Mouse (Mus musculus) limb, embryonic 13.5 days (tissue): ENCODE data around the gene Lrrn3. TPM values are rescaled to one million over a fixed set of nuclear protein-coding genes. Genes with fewer than 3 reads are reported as not detected.
A peak's percentile ranks its signal among the peaks of the same experiment; 100 is the strongest.

Experiments used
- ATAC-seq: fragments of 200-750 bp; cut with Nextera tagmentation; 2 replicates; pipeline ENCODE4 v1.8.0; 2017; ENCODE audit warnings: low read depth, moderate number of reproducible peaks, moderate TSS enrichment; ENCODE audit not compliant: low FRiP score
- H3K27ac ChIP-seq: fragments of 300-500 bp; sonication (generic); 2 replicates; pipeline ENCODE4 v1.5.1; 2015; ENCODE audit warnings: inconsistent platforms, mild to moderate bottlenecking, moderate library complexity
- H3K27me3 ChIP-seq: fragments of 300-500 bp; sonication (generic); 2 replicates; pipeline ENCODE4 v1.6.1; 2015; ENCODE audit warnings: mild to moderate bottlenecking, inconsistent platforms
- H3K36me3 ChIP-seq: fragments of 300-500 bp; sonication (generic); 2 replicates; pipeline ENCODE4 v1.6.1; 2015; ENCODE audit warnings: inconsistent platforms, mild to moderate bottlenecking, moderate library complexity
- H3K4me1 ChIP-seq: fragments of 300-500 bp; sonication (generic); 2 replicates; pipeline ENCODE4 v1.6.1; 2015; ENCODE audit warnings: inconsistent platforms
- H3K4me2 ChIP-seq: fragments of 300-500 bp; sonication (generic); replicated peaks from 2 replicates; pipeline ENCODE4 v1.6.1; 2015; ENCODE audit warnings: inconsistent platforms, mild to moderate bottlenecking, moderate library complexity
- H3K4me3 ChIP-seq: fragments of 300-500 bp; sonication (generic); 2 replicates; pipeline ENCODE4 v1.5.1; 2015; ENCODE audit warnings: moderate library complexity, mild to moderate bottlenecking, inconsistent platforms
- H3K9ac ChIP-seq: fragments of 300-500 bp; sonication (generic); 2 replicates; pipeline ENCODE4 v1.6.1; 2015; ENCODE audit warnings: mild to moderate bottlenecking, inconsistent platforms
- H3K9me3 ChIP-seq: fragments of 300-500 bp; sonication (generic); 2 replicates; pipeline ENCODE4 v1.6.1; 2016; ENCODE audit warnings: inconsistent platforms
- WGBS: fragments of 180-500 bp; shearing (Covaris S2); methylation state at CpG from one replicate; pipeline ENCODE4 v1.1.7; 2015; 5-methylcytosine and 5-hydroxymethylcytosine counted together
- polyA plus RNA-seq: library from polyadenylated mRNA; unstranded; fragments of >200 nt; fragmentation: Nextera tagmentation; extraction: Ambion mirVana; gene quantifications from 2 replicates; pipeline ENCODE4 v1.2.1, GENCODE M21; 2015

Lrrn3 gene
- polyA plus RNA-seq, 1 experiment from 2014 or later, result 9.9 TPM

DNA sequence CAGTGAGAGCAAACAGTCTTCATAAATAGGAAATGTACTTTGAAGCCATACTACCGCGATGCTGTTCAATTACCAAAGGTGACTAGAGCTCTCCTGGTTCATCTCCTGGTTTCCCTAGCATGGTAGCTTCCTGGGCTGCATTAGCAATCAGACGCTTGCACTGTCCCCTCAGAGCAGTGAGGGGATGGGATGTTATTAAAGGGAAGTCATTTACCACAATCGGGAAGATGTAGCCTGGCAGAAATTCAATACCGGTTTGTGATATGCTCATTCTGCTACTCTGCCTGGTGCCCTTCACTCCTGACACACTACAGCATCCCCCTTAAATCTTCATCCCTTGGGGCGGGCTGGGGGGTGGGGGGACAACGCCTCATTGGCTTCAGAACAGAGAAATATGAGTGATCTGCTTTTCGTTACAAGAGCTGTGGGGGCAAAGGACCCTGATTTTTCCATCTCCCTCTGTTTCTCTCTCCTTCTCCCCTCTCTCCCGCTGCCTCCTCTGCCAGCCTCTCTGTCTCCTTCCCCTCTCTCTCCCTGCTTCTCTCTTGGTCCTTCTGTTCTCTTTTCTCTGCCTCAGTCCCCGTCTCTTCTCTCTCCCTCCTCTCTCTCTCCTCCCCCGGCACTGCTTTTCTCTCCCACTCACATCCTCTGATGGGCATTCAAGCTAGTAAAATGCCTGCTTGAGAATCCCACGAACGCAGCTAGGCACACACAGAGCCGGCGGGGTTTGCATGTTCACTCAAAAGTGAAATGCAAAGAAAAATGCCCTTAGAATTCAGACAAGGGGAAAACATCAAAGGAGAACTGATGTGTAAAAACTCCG, 1.3 kb downstream of the Lrrn3 start:
- WGBS, result 24% methylated on average over 16 of the region's 16 CpGs
- H3K36me3 ChIP-seq, result no peaks in the 10 kb centered on the region
- H3K4me3 ChIP-seq, result peak overlapping the region; percentile 47
- H3K27ac ChIP-seq, result no peak overlapping the region
- no peaks in the 10 kb centered on the region for H3K9me3 ChIP-seq
- H3K4me2 ChIP-seq, result peak overlapping the region; percentile 70
- ATAC-seq, result no peak
- H3K4me1 ChIP-seq, result peaks cover 28% of the 10 kb centered on the region; the same call in 1 of the 2 replicates
- H3K9ac ChIP-seq, result peak overlapping the region; percentile 60
- H3K27me3 ChIP-seq, result no peaks in the 10 kb centered on the region

DNA sequence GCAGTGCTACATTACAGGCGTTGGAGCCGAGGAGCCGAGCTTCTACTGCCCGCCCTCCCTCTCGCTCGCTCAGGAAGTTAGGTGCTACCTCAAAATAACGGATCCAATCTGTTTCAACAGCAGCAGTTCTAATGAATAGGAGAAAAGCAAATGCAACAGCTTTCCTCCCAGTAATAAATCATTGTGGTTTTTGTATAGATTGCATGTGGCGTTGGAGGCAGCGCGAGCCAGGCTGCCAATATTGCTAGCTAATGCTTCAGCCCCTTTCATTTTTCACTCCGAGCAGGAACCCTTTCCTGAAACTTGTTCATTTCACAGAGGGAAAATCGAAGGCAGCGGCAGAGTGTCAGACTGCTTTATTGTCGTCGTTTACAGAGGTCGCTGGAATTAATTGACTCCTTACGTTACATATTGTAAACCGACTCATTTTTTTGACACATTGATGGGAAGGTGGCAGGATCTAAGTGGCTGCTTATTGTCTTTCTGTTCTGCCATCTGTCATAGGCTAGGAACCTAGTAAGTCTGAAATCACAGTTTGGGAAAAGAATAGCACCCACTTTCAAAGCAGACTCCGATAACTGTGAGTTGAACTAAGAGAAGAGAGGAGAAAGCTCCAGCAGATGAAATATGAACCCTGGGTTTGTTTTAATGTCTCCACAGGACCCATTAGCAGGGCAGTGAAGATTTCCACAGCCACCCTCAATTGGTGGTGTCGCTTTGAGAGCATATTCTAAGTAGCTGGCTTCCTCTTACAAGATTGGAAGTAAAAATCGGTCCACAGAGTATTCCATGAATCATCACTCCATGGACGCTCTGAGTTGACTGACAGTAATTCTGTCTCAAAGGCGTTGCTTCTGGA, 2.4 kb downstream of the Lrrn3 start:
- Histone ChIP-seq H3K9ac (peak overlapping the region; percentile 56), H3K4me1 (peaks cover 28% of the 10 kb centered on the region; the same call in 1 of the 2 replicates), H3K36me3 (no peaks in the 10 kb centered on the region), H3K4me2 (peak overlapping the region; percentile 70), H3K27me3 (no peaks in the 10 kb centered on the region), H3K4me3 (peak overlapping the region; percentile 47), H3K27ac (0 out of 2 replicates have a peak overlapping the region, but pooled peaks have one; percentile 3), H3K9me3 (no peaks in the 10 kb centered on the region)
- WGBS, result 14% methylated on average over 23 of the region's 23 CpGs
- ATAC-seq, result peak; percentile 48; the same call in 1 of the 2 replicates

- H3K4me3 ChIP-seq, result peak overlapping the region; percentile 47
- no peak for ATAC-seq
- WGBS, result 81% methylated on average over 5 of the region's 5 CpGs
- H3K4me2 ChIP-seq, result peak overlapping the region; percentile 70
- peaks cover 28% of the 10 kb centered on the region; the same call in 1 of the 2 replicates for H3K4me1 ChIP-seq
- no peak overlapping the region for H3K27ac ChIP-seq
- peak overlapping the region; percentile 56; the same call in 1 of the 2 replicates for H3K9ac ChIP-seq
- H3K36me3 ChIP-seq, result no peaks in the 10 kb centered on the region
- no peaks in the 10 kb centered on the region for H3K27me3 ChIP-seq
- H3K9me3 ChIP-seq, result no peaks in the 10 kb centered on the region
Measured at GRCm38 (mm10) chr12:41483091-41483592, 3.1 kb downstream of the Lrrn3 start.

DNA sequence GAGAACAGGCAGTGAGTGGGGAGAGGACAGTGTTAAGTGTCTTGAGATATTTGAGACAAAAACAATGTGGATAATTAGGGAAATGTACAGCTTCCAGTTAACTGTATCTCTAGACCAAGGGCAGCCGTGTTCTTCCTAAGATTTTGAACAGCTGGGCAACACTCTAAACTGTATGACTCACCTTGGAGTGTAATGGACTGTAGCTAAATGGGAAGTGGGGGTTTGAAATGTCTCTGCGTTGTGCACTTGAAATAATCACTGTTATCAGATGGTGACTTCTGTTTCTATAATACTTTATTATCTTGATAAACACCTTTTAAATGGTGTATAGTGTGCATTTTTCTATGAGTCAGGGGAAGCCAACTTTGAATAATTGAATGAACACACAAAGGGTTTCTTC, 4.7 kb downstream of the Lrrn3 start:
- 67% methylated on average over 2 of the region's 2 CpGs for WGBS
- peaks cover 28% of the 10 kb centered on the region; the same call in 1 of the 2 replicates for H3K4me1 ChIP-seq
- H3K4me3 ChIP-seq, result no peak overlapping the region
- no peak overlapping the region for H3K4me2 ChIP-seq
- no peaks in the 10 kb centered on the region for H3K36me3 ChIP-seq
- no peak for ATAC-seq
- no peaks in the 10 kb centered on the region for H3K9me3 ChIP-seq
- H3K9ac ChIP-seq, result no peak overlapping the region
- H3K27ac ChIP-seq, result no peak overlapping the region
- no peaks in the 10 kb centered on the region for H3K27me3 ChIP-seq

DNA sequence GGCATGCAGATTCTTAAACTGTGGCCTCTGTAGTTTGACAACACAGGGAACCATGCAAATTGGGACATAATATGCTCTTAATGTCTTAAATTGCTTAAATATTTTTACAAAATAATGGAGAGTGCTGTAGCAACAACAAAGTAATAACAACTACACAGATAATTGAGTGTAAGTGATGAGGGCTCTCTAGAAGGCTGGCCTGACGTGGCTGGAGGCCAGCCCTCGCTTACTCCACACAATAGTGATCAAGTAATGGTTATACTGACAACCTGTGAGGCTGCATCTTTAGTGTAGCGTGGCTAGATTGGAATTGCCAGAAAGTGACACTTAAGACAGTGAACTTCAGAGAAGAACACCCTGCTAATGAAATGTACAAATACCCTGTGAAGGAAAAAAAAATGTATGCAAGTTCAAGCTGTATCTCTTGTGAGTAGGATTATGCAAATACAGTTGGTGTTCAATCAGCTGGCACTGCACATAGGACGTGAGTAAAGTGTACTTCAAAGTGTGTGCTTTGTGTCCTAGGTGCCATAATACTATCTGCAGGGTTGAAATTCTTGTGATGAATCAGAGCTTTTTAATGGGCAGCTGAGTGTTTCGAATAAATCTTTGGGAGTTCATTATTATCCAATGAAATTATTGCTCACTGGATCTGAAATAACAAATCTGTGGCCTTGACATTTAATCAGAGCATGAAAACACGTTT, 17.0 kb downstream of the Lrrn3 start:
- no peak overlapping the region for H3K9ac ChIP-seq
- no peaks in the 10 kb centered on the region for H3K27me3 ChIP-seq
- no peak overlapping the region for H3K4me3 ChIP-seq
- no peak overlapping the region for H3K4me2 ChIP-seq
- no peaks in the 10 kb centered on the region for H3K9me3 ChIP-seq
- no peaks in the 10 kb centered on the region for H3K4me1 ChIP-seq
- 60% methylated on average over 6 of the region's 6 CpGs for WGBS
- no peak for ATAC-seq
- H3K36me3 ChIP-seq, result no peaks in the 10 kb centered on the region
- H3K27ac ChIP-seq, result no peak overlapping the region

GRCm38 (mm10) chr12:41468374-41468991, 17.7 kb downstream of the Lrrn3 start:
- H3K27me3 ChIP-seq, result no peaks in the 10 kb centered on the region
- no peak overlapping the region for H3K9ac ChIP-seq
- no peaks in the 10 kb centered on the region for H3K4me1 ChIP-seq
- no peak overlapping the region for H3K27ac ChIP-seq
- ATAC-seq, result no peak
- no peaks in the 10 kb centered on the region for H3K36me3 ChIP-seq
- H3K4me3 ChIP-seq, result no peak overlapping the region
- no peaks in the 10 kb centered on the region for H3K9me3 ChIP-seq
- no peak overlapping the region for H3K4me2 ChIP-seq
- WGBS, result 91% methylated on average over 3 of the region's 3 CpGs

- Histone ChIP-seq H3K27me3 (no peaks in the 10 kb centered on the region), H3K4me3 (no peak overlapping the region), H3K27ac (peak overlapping the region; percentile 2; the same call in 1 of the 2 replicates), H3K36me3 (no peaks in the 10 kb centered on the region), H3K9ac (no peak overlapping the region), H3K4me1 (peaks cover 27% of the 10 kb centered on the region), H3K9me3 (no peaks in the 10 kb centered on the region), H3K4me2 (no peak overlapping the region)
- peak; percentile 81 for ATAC-seq
- WGBS, result 20% methylated on average over 4 of the region's 4 CpGs
Measured at GRCm38 (mm10) chr12:41438446-41438845, 47.8 kb downstream of the Lrrn3 start.

- ATAC-seq, result no peak
- 84% methylated on average over 5 of the region's 5 CpGs for WGBS
Measured at GRCm38 (mm10) chr12:41436206-41436985, 49.8 kb downstream of the Lrrn3 start.

DNA sequence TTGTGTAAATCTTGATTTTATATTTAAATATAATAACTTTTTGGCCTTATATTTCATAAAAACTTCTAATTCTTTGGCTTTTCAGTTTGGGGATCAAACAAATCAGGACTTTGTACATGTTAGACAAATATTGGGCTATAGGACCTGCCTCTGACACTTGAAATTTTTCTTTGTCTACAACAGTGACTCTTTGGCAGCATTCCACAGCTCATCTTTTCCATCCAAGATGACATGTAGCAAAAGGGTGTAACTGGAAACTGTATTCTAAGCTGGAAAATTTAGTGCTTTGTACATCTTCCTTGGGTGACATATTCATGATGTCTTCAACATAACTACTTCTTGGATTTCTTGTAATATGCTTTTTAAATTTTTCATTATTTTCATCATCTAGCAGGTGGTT, 57.4 kb downstream of the Lrrn3 start:
- Histone ChIP-seq H3K4me2 (no peak overlapping the region), H3K36me3 (no peaks in the 10 kb centered on the region), H3K4me3 (no peak overlapping the region), H3K4me1 (no peaks in the 10 kb centered on the region), H3K9ac (no peak overlapping the region), H3K9me3 (no peaks in the 10 kb centered on the region), H3K27ac (no peak overlapping the region), H3K27me3 (no peaks in the 10 kb centered on the region)
- ATAC-seq, result no peak

More at GRCm38 (mm10) chr12:41436206-41436985, 49.8 kb downstream of the Lrrn3 start:
- peaks cover 21% of the 10 kb centered on the region for H3K4me1 ChIP-seq
- H3K27me3 ChIP-seq, result no peaks in the 10 kb centered on the region
- no peak overlapping the region for H3K9ac ChIP-seq
- H3K4me3 ChIP-seq, result no peak overlapping the region
- no peak overlapping the region for H3K27ac ChIP-seq
- no peaks in the 10 kb centered on the region for H3K9me3 ChIP-seq
- H3K36me3 ChIP-seq, result no peaks in the 10 kb centered on the region
- H3K4me2 ChIP-seq, result no peak overlapping the region

DNA sequence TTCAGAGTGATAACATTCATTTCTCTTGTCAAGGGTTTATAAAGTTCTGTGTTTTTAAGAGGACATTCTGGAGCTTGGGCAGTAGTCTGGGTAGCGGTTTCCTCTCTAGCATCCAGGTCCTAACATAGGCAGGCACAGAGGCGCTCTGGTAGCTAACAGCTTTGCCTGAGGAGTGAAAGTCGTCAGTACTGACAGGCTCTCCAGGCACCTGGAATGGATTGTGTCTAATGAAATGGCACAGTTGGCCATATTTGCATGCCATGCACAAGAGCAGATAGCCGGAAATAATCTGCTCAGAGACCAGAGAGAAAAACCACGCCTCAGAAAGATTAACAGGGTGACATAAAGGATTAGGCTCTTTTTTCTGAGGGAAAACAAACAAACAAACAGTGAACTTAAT, 58.8 kb downstream of the Lrrn3 start:
- WGBS, result 53% methylated on average over 5 of the region's 5 CpGs
- no peak for ATAC-seq

More for the DNA sequence above, 58.8 kb downstream of the Lrrn3 start:
- Histone ChIP-seq H3K36me3 (no peaks in the 10 kb centered on the region), H3K27ac (no peak overlapping the region), H3K27me3 (no peaks in the 10 kb centered on the region), H3K4me2 (no peak overlapping the region), H3K9me3 (no peaks in the 10 kb centered on the region), H3K4me3 (no peak overlapping the region), H3K9ac (no peak overlapping the region), H3K4me1 (no peaks in the 10 kb centered on the region)
